Mouse (Mus musculus) thymus, adult 2 months (tissue): ENCODE measurements around the gene Stra6. TPM values are rescaled to one million over a fixed set of nuclear protein-coding genes. Genes with fewer than 3 reads are reported as not detected.

Experiments
- DNase-seq: peaks from one replicate; pipeline ENCODE4 v3.0.0; 2021
- H3K27ac ChIP-seq: fragments of 200-500 bp; 2 replicates; pipeline ENCODE4 v1.5.1; 2012; ENCODE audit warnings: low read length, control low read depth; ENCODE audit not compliant: control insufficient read depth, insufficient read depth
- H3K27me3 ChIP-seq: fragments of 200-500 bp; 2 replicates; pipeline ENCODE4 v1.6.1; 2012; ENCODE audit warnings: mild to moderate bottlenecking, low read length, moderate library complexity, mixed read lengths; ENCODE audit not compliant: control insufficient read depth, insufficient read depth
- H3K36me3 ChIP-seq: fragments of 200-500 bp; 2 replicates; pipeline ENCODE4 v1.6.1; 2012; ENCODE audit warnings: mild to moderate bottlenecking, low read length, moderate library complexity; ENCODE audit not compliant: control insufficient read depth, insufficient read depth
- H3K4me1 ChIP-seq: fragments of 200-500 bp; replicated peaks from 2 replicates; pipeline ENCODE4 v1.6.1; 2012; ENCODE audit warnings: low read length; ENCODE audit not compliant: control insufficient read depth, insufficient read depth
- H3K4me3 ChIP-seq: fragments of 200-500 bp; 2 replicates; pipeline ENCODE4 v1.5.1; 2012; ENCODE audit warnings: mild to moderate bottlenecking, low read length, control low read depth, moderate library complexity; ENCODE audit not compliant: control insufficient read depth, insufficient read depth
- CTCF ChIP-seq: fragments of 200-500 bp; IDR thresholded peaks from 2 replicates; pipeline ENCODE4 v1.5.1; 2012; ENCODE audit warnings: mild to moderate bottlenecking, control low read depth, low read length, moderate library complexity, borderline replicate concordance; ENCODE audit not compliant: control insufficient read depth, poor library complexity, insufficient read depth; ENCODE audit errors: extremely low read depth
- POLR2A ChIP-seq: fragments of 200-500 bp; IDR thresholded peaks from 2 replicates; pipeline ENCODE4 v1.6.1; 2012; ENCODE audit warnings: mild to moderate bottlenecking, low read length, control low read depth, moderate library complexity; ENCODE audit not compliant: control insufficient read depth, poor library complexity, insufficient read depth; ENCODE audit errors: extremely low read depth
- WGBS: fragments of 180-500 bp; shearing (Covaris S2); methylation state at CpG from one replicate; pipeline ENCODE4 v1.1.7; 2018; 5-methylcytosine and 5-hydroxymethylcytosine counted together
- polyA plus RNA-seq: library from polyadenylated mRNA; depleted of rRNA; stranded (reverse); fragments of >200 nt; gene quantifications from 2 replicates; pipeline ENCODE4 v1.2.3, GENCODE M21; 2012

The Stra6 gene
- polyA plus RNA-seq, 1 experiment: 6.1 TPM

GRCm38 (mm10) chr9:58027426-58028180 lies 36.0 kb upstream of the Stra6 start:
- Histone ChIP-seq H3K27me3 (no peaks in the 10 kb centered on the region), H3K4me3 (no peak overlapping the region), H3K4me1 (no peaks in the 10 kb centered on the region), H3K27ac (no peak overlapping the region), H3K36me3 (no peaks in the 10 kb centered on the region)
- DNase-seq: no peak
- 42% methylated on average over 2 of the region's 2 CpGs for WGBS
- TF ChIP-seq CTCF: no peak
- TF ChIP-seq POLR2A: no peak

GRCm38 (mm10) chr9:58028841-58029240 lies 34.7 kb upstream of the Stra6 start:
- TF ChIP-seq POLR2A (no peak), CTCF (no peak)
- H3K36me3 ChIP-seq: no peaks in the 10 kb centered on the region
- H3K4me1 ChIP-seq: no peaks in the 10 kb centered on the region
- H3K4me3 ChIP-seq: no peak overlapping the region
- no peaks in the 10 kb centered on the region for H3K27me3 ChIP-seq
- WGBS: 81% methylated on average over 5 of the region's 5 CpGs
- no peak for DNase-seq
- H3K27ac ChIP-seq: no peak overlapping the region

- 95% methylated on average over 6 of the region's 6 CpGs for WGBS
These were observed 34.0 kb upstream of the Stra6 start for GRCm38 (mm10) chr9:58029635-58030034.

GRCm38 (mm10) chr9:58031895-58032294 lies 31.7 kb upstream of the Stra6 start:
- H3K36me3 ChIP-seq: no peaks in the 10 kb centered on the region
- H3K27ac ChIP-seq: no peak overlapping the region
- H3K4me3 ChIP-seq: no peak overlapping the region
- H3K4me1 ChIP-seq: no peaks in the 10 kb centered on the region
- 73% methylated on average over 5 of the region's 5 CpGs for WGBS
- TF ChIP-seq CTCF (no peak), POLR2A (no peak)
- H3K27me3 ChIP-seq: no peaks in the 10 kb centered on the region
- no peak for DNase-seq

More at GRCm38 (mm10) chr9:58029635-58030034, 34.0 kb upstream of the Stra6 start:
- DNase-seq: no peak
- H3K4me1 ChIP-seq: no peaks in the 10 kb centered on the region
- no peak overlapping the region for H3K27ac ChIP-seq
- no peaks in the 10 kb centered on the region for H3K27me3 ChIP-seq
- TF ChIP-seq POLR2A: no peak
- TF ChIP-seq CTCF: no peak
- no peak overlapping the region for H3K4me3 ChIP-seq
- no peaks in the 10 kb centered on the region for H3K36me3 ChIP-seq

GRCm38 (mm10) chr9:58035519-58035918 lies 28.1 kb upstream of the Stra6 start:
- TF ChIP-seq CTCF (no peak), POLR2A (no peak)
- Histone ChIP-seq H3K4me3 (no peak overlapping the region), H3K4me1 (no peaks in the 10 kb centered on the region), H3K27me3 (no peaks in the 10 kb centered on the region), H3K27ac (no peak overlapping the region), H3K36me3 (no peaks in the 10 kb centered on the region)
- WGBS: 83% methylated on average over 2 of the region's 2 CpGs
- DNase-seq: no peak

GRCm38 (mm10) chr9:58035951-58036698 lies 27.5 kb upstream of the Stra6 start:
- WGBS: 73% methylated on average over 7 of the region's 7 CpGs
- H3K4me3 ChIP-seq: no peak overlapping the region
- H3K4me1 ChIP-seq: no peaks in the 10 kb centered on the region
- H3K27me3 ChIP-seq: no peaks in the 10 kb centered on the region
- H3K36me3 ChIP-seq: no peaks in the 10 kb centered on the region
- no peak for TF ChIP-seq CTCF
- no peak for TF ChIP-seq POLR2A
- no peak for DNase-seq
- H3K27ac ChIP-seq: no peak overlapping the region
